Mouse (Mus musculus) MEL (cell line): ENCODE measurements at regions not wholly inside any gene's neighbourhood (a gene's known extent, or its start where the extent isn't known, plus 50 kb on each side); places are given as distances from the start of the nearest gene placed in this dataset.

Source experiments
- CTCF ChIP-seq, 3 experiments: IDR thresholded peaks in 2 of 3; conservative IDR thresholded peaks in 1 of 3; 2 replicates each; pipeline ENCODE4 v1.5.1; 2011 to 2012; ENCODE audit warnings: low read length in 3 of 3, low read depth in 2 of 3, mild to moderate bottlenecking in 2 of 3, improper control_type of control experiment in 1 of 3, inconsistent platforms in 1 of 3, mixed read lengths in 1 of 3, moderate library complexity in 1 of 3; ENCODE audit not compliant: control insufficient read depth in 1 of 3, insufficient read depth in 1 of 3, poor library complexity in 1 of 3, severe bottlenecking in 1 of 3
- ETS1 ChIP-seq: IDR thresholded peaks from 2 replicates; pipeline ENCODE4 v1.6.1; 2012; ENCODE audit warnings: low read depth, mild to moderate bottlenecking, inconsistent platforms, low read length, improper control_type of control experiment, moderate library complexity
- KAT2A ChIP-seq: conservative IDR thresholded peaks from 2 replicates; pipeline ENCODE4 v1.6.1; 2012; ENCODE audit warnings: low read depth, low read length, improper control_type of control experiment, inconsistent platforms
- MAZ ChIP-seq: IDR thresholded peaks from 2 replicates; pipeline ENCODE4 v1.6.1; 2012; ENCODE audit warnings: low read depth, mild to moderate bottlenecking, inconsistent platforms, low read length, improper control_type of control experiment
- POLR2A ChIP-seq, 2 experiments: IDR thresholded peaks; 2 replicates each; pipeline ENCODE4 v1.6.1; 2011 to 2012; ENCODE audit warnings: low read length in 2 of 2, mild to moderate bottlenecking in 2 of 2, control low read depth in 1 of 2, improper control_type of control experiment in 1 of 2, low read depth in 1 of 2, moderate library complexity in 1 of 2; ENCODE audit not compliant: control insufficient read depth in 1 of 2, insufficient read depth in 1 of 2, poor library complexity in 1 of 2
- RAD21 ChIP-seq: IDR thresholded peaks from 2 replicates; pipeline ENCODE4 v1.6.1; 2011; ENCODE audit warnings: mild to moderate bottlenecking, low read depth, low read length, improper control_type of control experiment
- TCF12 ChIP-seq: IDR thresholded peaks from 2 replicates; pipeline ENCODE4 v1.6.1; 2014; ENCODE audit warnings: low read depth, mild to moderate bottlenecking, inconsistent platforms, low read length, improper control_type of control experiment, moderate library complexity
- UBTF ChIP-seq: IDR thresholded peaks from 2 replicates; pipeline ENCODE4 v1.6.1; 2012; ENCODE audit warnings: low read depth, mild to moderate bottlenecking, inconsistent platforms, low read length, improper control_type of control experiment, moderate library complexity, borderline replicate concordance; ENCODE audit not compliant: insufficient read depth

DNA sequence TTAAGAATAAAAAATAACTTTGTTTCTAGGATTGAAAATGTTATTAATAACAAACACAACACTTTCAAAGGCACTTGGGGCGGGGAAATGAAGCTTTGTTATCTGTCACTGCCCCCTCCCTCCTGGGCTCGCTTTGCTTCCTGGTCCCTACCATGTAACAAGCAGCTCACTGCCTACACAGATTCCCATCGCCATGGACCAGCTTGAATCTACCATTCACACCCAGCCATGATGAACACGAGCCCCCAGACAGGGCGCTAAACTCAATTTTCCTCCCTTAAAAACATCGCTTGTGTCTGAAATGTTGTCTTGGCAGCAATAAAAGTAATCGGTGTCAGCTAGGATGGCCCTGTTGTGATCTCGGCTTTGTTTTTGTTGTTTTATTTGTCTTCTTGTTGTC, 88.0 kb downstream of the 1190002N15Rik start:
- TF ChIP-seq KAT2A: no peak
- no peak for TF ChIP-seq POLR2A (IDR thresholded peaks at IDR 0.05; ENCODE audit: control insufficient read depth in 1 of 2, insufficient read depth in 1 of 2, low read depth in 1 of 2, low read length in 2 of 2, poor library complexity in 1 of 2)
- no peak for TF ChIP-seq ETS1
- no peak for TF ChIP-seq TCF12
- no peak for TF ChIP-seq MAZ
- no peak for TF ChIP-seq UBTF
- no peak for TF ChIP-seq RAD21
- no peak for TF ChIP-seq CTCF (IDR thresholded peaks at IDR 0.05 in 2 of 3, conservative IDR thresholded peaks at IDR 0.05 in 1 of 3; ENCODE audit: control insufficient read depth in 1 of 3, insufficient read depth in 1 of 3, low read depth in 2 of 3, low read length in 3 of 3, poor library complexity in 1 of 3, severe bottlenecking in 1 of 3)
